Mouse (Mus musculus): ENCODE results near the gene Gm20873. TPM values are rescaled to one million over a fixed set of nuclear protein-coding genes. Genes with fewer than 3 reads are reported as not detected.
"Not testable (repeated sequence)": the region's sequence is repeated elsewhere in the genome, so short reads cannot be mapped to it uniquely, and the experiment has no call there.

The Gm20873 gene
- polyA plus RNA-seq (2014; fragmentation: Nextera tagmentation; extraction: Ambion mirVana) = not detected in 2 replicates

DNA sequence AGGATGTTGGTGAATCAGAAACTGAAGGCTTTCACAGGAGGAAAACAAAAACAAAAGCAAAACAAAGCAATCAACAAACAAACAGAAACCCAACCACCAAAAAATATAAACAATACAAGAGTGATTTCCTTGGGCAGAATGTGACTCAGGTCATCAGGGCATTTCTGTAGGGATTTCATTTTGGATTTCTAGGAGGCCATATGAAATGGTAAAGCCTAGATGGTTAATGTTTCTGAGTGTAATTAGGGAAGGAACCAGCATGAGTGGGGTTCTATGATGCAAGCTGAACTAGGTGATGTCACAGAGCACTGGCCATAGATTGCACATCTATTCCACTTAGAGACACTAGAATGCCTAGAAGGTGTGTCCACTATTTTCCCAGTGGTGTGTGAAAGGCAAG lies at the start of gene Gm20873:
Gm20873 (plus strand) TSS at position 301 of the 400 bp plus-strand sequence.
- DNase-seq (ENCODE audit: low spot score); H3K9ac ChIP-seq (replicated peaks; ENCODE audit: low read length); H3K36me3 ChIP-seq (replicated peaks; ENCODE audit: control insufficient read depth, insufficient read depth, low read depth, low read length); H3K9me3 ChIP-seq (replicated peaks; ENCODE audit: control insufficient read depth, low read length); H3K4me3 ChIP-seq (ENCODE audit: low read depth, low read length); H3K27me3 ChIP-seq (ENCODE audit: control insufficient read depth, insufficient read depth, low read length); H3K4me2 ChIP-seq (ENCODE audit: low read depth, low read length); H3K4me1 ChIP-seq (ENCODE audit: control insufficient read depth, insufficient read depth, low read length); ATAC-seq (replicated peaks; ENCODE audit: insufficient number of reproducible peaks, low FRiP score, low TSS enrichment, low read depth); H3K27ac ChIP-seq (replicated peaks; ENCODE audit: low read depth, low read length): not testable (repeated sequence)

- not testable (repeated sequence) for H3K4me2 ChIP-seq (ENCODE audit: low read depth, low read length); DNase-seq (ENCODE audit: low spot score); ATAC-seq (replicated peaks; ENCODE audit: insufficient number of reproducible peaks, low FRiP score, low TSS enrichment, low read depth); H3K9ac ChIP-seq (replicated peaks; ENCODE audit: low read length); H3K4me3 ChIP-seq (ENCODE audit: low read depth, low read length); H3K36me3 ChIP-seq (replicated peaks; ENCODE audit: control insufficient read depth, insufficient read depth, low read depth, low read length); H3K27ac ChIP-seq (replicated peaks; ENCODE audit: low read depth, low read length); H3K27me3 ChIP-seq (ENCODE audit: control insufficient read depth, insufficient read depth, low read length); H3K9me3 ChIP-seq (replicated peaks; ENCODE audit: control insufficient read depth, low read length); H3K4me1 ChIP-seq (ENCODE audit: control insufficient read depth, insufficient read depth, low read length)
- 50% methylated on average over 2 of the region's 3 CpGs for WGBS
These were observed 29.0 kb upstream of the Gm20873 start, which contains the start of gene Gm21746 for GRCm38 (mm10) chrY:6237895-6238294. Gene Gm21746, minus strand, starts transcription at chrY:6237995.

Other genes with a start within 250 kb of the Gm20873 start
- not detected in 2 replicates for gene Gm21746, start 29.1 kb upstream of the Gm20873 start, polyA plus RNA-seq (2014; fragmentation: Nextera tagmentation; extraction: Ambion mirVana)

Measured in embryonic facial prominence, embryonic 11.5 days (tissue).